Mouse (Mus musculus) stomach, embryonic 16.5 days (tissue): ENCODE measurements around the gene Stxbp5l. TPM values are rescaled to one million over a fixed set of nuclear protein-coding genes. Genes with fewer than 3 reads are reported as not detected.

Source experiments
- ATAC-seq: fragments of 200-750 bp; cut with Nextera tagmentation; 2 replicates; pipeline ENCODE4 v1.8.0; 2017; ENCODE audit warnings: moderate number of reproducible peaks, moderate TSS enrichment; ENCODE audit not compliant: insufficient read depth, low FRiP score
- H3K27ac ChIP-seq: fragments of 300-500 bp; sonication (generic); 2 replicates; pipeline ENCODE4 v1.5.1; 2014; ENCODE audit warnings: low read length
- H3K27me3 ChIP-seq: fragments of 300-500 bp; sonication (generic); 2 replicates; pipeline ENCODE4 v1.6.1; 2014; ENCODE audit warnings: low read length, control low read depth, mixed read lengths; ENCODE audit not compliant: control insufficient read depth, insufficient read depth
- H3K36me3 ChIP-seq: fragments of 300-500 bp; sonication (generic); 2 replicates; pipeline ENCODE4 v1.6.1; 2014; ENCODE audit warnings: low read length; ENCODE audit not compliant: control insufficient read depth, insufficient read depth
- H3K4me1 ChIP-seq: fragments of 300-500 bp; sonication (generic); 2 replicates; pipeline ENCODE4 v1.6.1; 2014; ENCODE audit warnings: low read length, control low read depth, mixed read lengths; ENCODE audit not compliant: control insufficient read depth, insufficient read depth
- H3K4me2 ChIP-seq: fragments of 300-500 bp; sonication (generic); 2 replicates; pipeline ENCODE4 v1.6.1; 2014; ENCODE audit warnings: low read depth, low read length, mixed read lengths
- H3K4me3 ChIP-seq: fragments of 300-500 bp; sonication (generic); replicated peaks from 2 replicates; pipeline ENCODE4 v1.5.1; 2014; ENCODE audit warnings: mild to moderate bottlenecking, low read length
- H3K9ac ChIP-seq: fragments of 300-500 bp; sonication (generic); 2 replicates; pipeline ENCODE4 v1.6.1; 2014; ENCODE audit warnings: low read length
- H3K9me3 ChIP-seq: fragments of 300-500 bp; sonication (generic); replicated peaks from 2 replicates; pipeline ENCODE4 v1.6.1; 2016; ENCODE audit warnings: low read length, control low read depth; ENCODE audit not compliant: control insufficient read depth
- WGBS: fragments of 180-500 bp; shearing (Covaris S2); extraction: QIAGEN DNeasy Blood & Tissue Kit; methylation state at CpG from one replicate; pipeline ENCODE4 v1.1.7; 2014; 5-methylcytosine and 5-hydroxymethylcytosine counted together
- polyA plus RNA-seq: library from polyadenylated mRNA; unstranded; fragments of >200 nt; fragmentation: Nextera tagmentation; extraction: Ambion mirVana; gene quantifications from 2 replicates; pipeline ENCODE4 v1.2.1, GENCODE M21; 2015

Stxbp5l gene
- polyA plus RNA-seq, 1 experiment from 2014 or later = 3.6 TPM

GRCm38 (mm10) chr16:37389201-37389905, 4.6 kb upstream of the Stxbp5l start:
- Histone ChIP-seq H3K27me3 (no peaks in the 10 kb centered on the region), H3K9ac (no peak overlapping the region), H3K9me3 (no peaks in the 10 kb centered on the region), H3K4me3 (no peak overlapping the region), H3K4me2 (no peak overlapping the region), H3K36me3 (no peaks in the 10 kb centered on the region), H3K27ac (no peak overlapping the region), H3K4me1 (no peaks in the 10 kb centered on the region)
- ATAC-seq = no peak
- 36% methylated on average over 4 of the region's 4 CpGs for WGBS

- Histone ChIP-seq H3K4me3 (peak overlapping the region; percentile 53), H3K27me3 (0 out of 2 replicates have a peak, but pooled peaks cover 3% of the 10 kb centered on the region), H3K4me1 (peaks cover 4% of the 10 kb centered on the region; the same call in 1 of the 2 replicates), H3K27ac (no peak overlapping the region), H3K36me3 (no peaks in the 10 kb centered on the region), H3K9ac (peak overlapping the region; percentile 49), H3K4me2 (peak overlapping the region; percentile 97), H3K9me3 (no peaks in the 10 kb centered on the region)
- WGBS = 0% methylated on average over 30 of the region's 30 CpGs
- ATAC-seq = peak; percentile 63
Observed at GRCm38 (mm10) chr16:37384369-37384768, 393 bp downstream of the Stxbp5l start.

GRCm38 (mm10) chr16:37383426-37383825, 1.3 kb downstream of the Stxbp5l start:
- WGBS = 55% methylated on average over 4 of the region's 4 CpGs
- H3K4me2 ChIP-seq = no peak overlapping the region
- H3K4me3 ChIP-seq = 0 out of 2 replicates have a peak overlapping the region, but pooled peaks have one; percentile 53

GRCm38 (mm10) chr16:37372716-37373115, 12.0 kb downstream of the Stxbp5l start:
- Histone ChIP-seq H3K9me3 (no peaks in the 10 kb centered on the region), H3K36me3 (no peaks in the 10 kb centered on the region), H3K27ac (no peak overlapping the region), H3K27me3 (no peaks in the 10 kb centered on the region), H3K9ac (no peak overlapping the region), H3K4me2 (no peak overlapping the region), H3K4me1 (no peaks in the 10 kb centered on the region), H3K4me3 (no peak overlapping the region)
- 86% methylated on average over 1 of the region's 1 CpGs for WGBS
- ATAC-seq = no peak

More at GRCm38 (mm10) chr16:37383426-37383825, 1.3 kb downstream of the Stxbp5l start:
- H3K27ac ChIP-seq = no peak overlapping the region
- H3K27me3 ChIP-seq = 0 out of 2 replicates have a peak, but pooled peaks cover 3% of the 10 kb centered on the region
- H3K4me1 ChIP-seq = peaks cover 4% of the 10 kb centered on the region; the same call in 1 of the 2 replicates
- H3K36me3 ChIP-seq = no peaks in the 10 kb centered on the region
- H3K9me3 ChIP-seq = no peaks in the 10 kb centered on the region
- ATAC-seq = no peak
- H3K9ac ChIP-seq = no peak overlapping the region

- Histone ChIP-seq H3K4me1 (no peaks in the 10 kb centered on the region), H3K9me3 (no peaks in the 10 kb centered on the region), H3K4me3 (no peak overlapping the region), H3K27me3 (no peaks in the 10 kb centered on the region), H3K27ac (no peak overlapping the region), H3K9ac (no peak overlapping the region), H3K4me2 (no peak overlapping the region), H3K36me3 (no peaks in the 10 kb centered on the region)
- ATAC-seq = no peak
- 84% methylated on average over 4 of the region's 4 CpGs for WGBS
Observed at GRCm38 (mm10) chr16:37367426-37367825, 17.3 kb downstream of the Stxbp5l start.

GRCm38 (mm10) chr16:37363958-37364357, 20.8 kb downstream of the Stxbp5l start:
- Histone ChIP-seq H3K4me3 (no peak overlapping the region), H3K4me2 (no peak overlapping the region), H3K27me3 (no peaks in the 10 kb centered on the region), H3K36me3 (no peaks in the 10 kb centered on the region), H3K9me3 (no peaks in the 10 kb centered on the region), H3K4me1 (no peaks in the 10 kb centered on the region), H3K27ac (no peak overlapping the region), H3K9ac (no peak overlapping the region)
- no peak for ATAC-seq
- WGBS = 84% methylated on average over 2 of the region's 2 CpGs

GRCm38 (mm10) chr16:37355621-37356020, 29.1 kb downstream of the Stxbp5l start:
- H3K4me3 ChIP-seq = no peak overlapping the region
- no peak overlapping the region for H3K4me2 ChIP-seq
- 92% methylated on average over 3 of the region's 3 CpGs for WGBS
- H3K4me1 ChIP-seq = no peaks in the 10 kb centered on the region
- H3K27me3 ChIP-seq = no peaks in the 10 kb centered on the region
- H3K36me3 ChIP-seq = no peaks in the 10 kb centered on the region
- no peaks in the 10 kb centered on the region for H3K9me3 ChIP-seq
- ATAC-seq = no peak
- no peak overlapping the region for H3K9ac ChIP-seq
- H3K27ac ChIP-seq = no peak overlapping the region

- Histone ChIP-seq H3K4me3 (no peak overlapping the region), H3K9ac (no peak overlapping the region), H3K4me1 (no peaks in the 10 kb centered on the region), H3K4me2 (no peak overlapping the region), H3K27me3 (no peaks in the 10 kb centered on the region), H3K9me3 (no peaks in the 10 kb centered on the region), H3K27ac (no peak overlapping the region), H3K36me3 (no peaks in the 10 kb centered on the region)
- no peak for ATAC-seq
- 7% methylated on average over 3 of the region's 3 CpGs for WGBS
Observed at GRCm38 (mm10) chr16:37347092-37347491, 37.7 kb downstream of the Stxbp5l start.

- H3K4me3 ChIP-seq = no peak overlapping the region
- no peaks in the 10 kb centered on the region for H3K4me1 ChIP-seq
- H3K9me3 ChIP-seq = no peaks in the 10 kb centered on the region
- WGBS = 38% methylated on average over 2 of the region's 2 CpGs
- no peak overlapping the region for H3K27ac ChIP-seq
- H3K4me2 ChIP-seq = no peak overlapping the region
- no peak overlapping the region for H3K9ac ChIP-seq
- no peaks in the 10 kb centered on the region for H3K36me3 ChIP-seq
- no peaks in the 10 kb centered on the region for H3K27me3 ChIP-seq
- 0 out of 2 replicates have a peak, but pooled peaks have one; percentile 47 for ATAC-seq
Observed at GRCm38 (mm10) chr16:37344960-37345359, 39.8 kb downstream of the Stxbp5l start.
